Mouse (Mus musculus): ENCODE measurements at regions not wholly inside any gene's neighbourhood (a gene's known extent, or its start where the extent isn't known, plus 50 kb on each side); places are given as distances from the start of the nearest gene placed in this dataset.

- no peak for TF ChIP-seq EP300 (IDR thresholded peaks at IDR 0.05; ENCODE audit: low read depth)
- no peak for TF ChIP-seq CTCF (IDR thresholded peaks at IDR 0.05; ENCODE audit: low read depth)
These were observed 119.0 kb downstream of the Ppp4r2 start for GRCm38 (mm10) chr6:100952470-100952869.
